Mouse (Mus musculus): ENCODE measurements around the gene Ccdc187. TPM values are rescaled to one million over a fixed set of nuclear protein-coding genes. Genes with fewer than 3 reads are reported as not detected.

The Ccdc187 gene
- polyA plus RNA-seq (2015; fragmentation: Illumina TruSeq; extraction: RNeasy Lipid Tissue Mini Kit (QIAGEN cat#74804); ENCODE audit: low read depth, low replicate concordance): 2.7 TPM

GRCm38 (mm10) chr2:26294457-26294856 lies at the start of gene Ccdc187:
Ccdc187 (minus strand) TSS chr2:26294557.

GRCm38 (mm10) chr2:26315072-26315924 lies 20.9 kb upstream of the Ccdc187 start, which contains the start of gene Gpsm1:
Gpsm1 (plus strand) TSS chr2:26315515.

GRCm38 (mm10) chr2:26237290-26237782 lies 57.0 kb downstream of the Ccdc187 start, which contains the start of gene Qsox2:
Qsox2 (minus strand) TSS chr2:26237525.

GRCm38 (mm10) chr2:26208126-26208789 lies 86.1 kb downstream of the Ccdc187 start, which contains the start of gene Lhx3:
Lhx3 (minus strand) TSS chr2:26208289.

Other genes with a start within 250 kb of the Ccdc187 start
- gene Nacc2, start 171.3 kb downstream of the Ccdc187 start, polyA plus RNA-seq (2015; fragmentation: Illumina TruSeq; extraction: RNeasy Lipid Tissue Mini Kit (QIAGEN cat#74804); ENCODE audit: low read depth, low replicate concordance): 55.2 TPM
- gene Lhx3, start 86.3 kb downstream of the Ccdc187 start, polyA plus RNA-seq (2015; fragmentation: Illumina TruSeq; extraction: RNeasy Lipid Tissue Mini Kit (QIAGEN cat#74804); ENCODE audit: low read depth, low replicate concordance): 0.30 TPM
- 18.2 TPM for gene Qsox2, start 57.0 kb downstream of the Ccdc187 start, polyA plus RNA-seq (2015; fragmentation: Illumina TruSeq; extraction: RNeasy Lipid Tissue Mini Kit (QIAGEN cat#74804); ENCODE audit: low read depth, low replicate concordance)
- 41.0 TPM for gene Gpsm1, start 21.0 kb upstream of the Ccdc187 start, polyA plus RNA-seq (2015; fragmentation: Illumina TruSeq; extraction: RNeasy Lipid Tissue Mini Kit (QIAGEN cat#74804); ENCODE audit: low read depth, low replicate concordance)
- gene Dnlz, start 57.6 kb upstream of the Ccdc187 start, polyA plus RNA-seq (2015; fragmentation: Illumina TruSeq; extraction: RNeasy Lipid Tissue Mini Kit (QIAGEN cat#74804); ENCODE audit: low read depth, low replicate concordance): 30.2 TPM
- gene Card9, start 66.4 kb upstream of the Ccdc187 start, polyA plus RNA-seq (2015; fragmentation: Illumina TruSeq; extraction: RNeasy Lipid Tissue Mini Kit (QIAGEN cat#74804); ENCODE audit: low read depth, low replicate concordance): 2.3 TPM
- 45.4 TPM for gene Snapc4, start 86.1 kb upstream of the Ccdc187 start, polyA plus RNA-seq (2015; fragmentation: Illumina TruSeq; extraction: RNeasy Lipid Tissue Mini Kit (QIAGEN cat#74804); ENCODE audit: low read depth, low replicate concordance)
- gene Entr1, start 94.8 kb upstream of the Ccdc187 start, polyA plus RNA-seq (2015; fragmentation: Illumina TruSeq; extraction: RNeasy Lipid Tissue Mini Kit (QIAGEN cat#74804); ENCODE audit: low read depth, low replicate concordance): 131 TPM
- gene Pmpca, start 94.8 kb upstream of the Ccdc187 start, polyA plus RNA-seq (2015; fragmentation: Illumina TruSeq; extraction: RNeasy Lipid Tissue Mini Kit (QIAGEN cat#74804); ENCODE audit: low read depth, low replicate concordance): 81.1 TPM
- 18.1 TPM for gene Inpp5e, start 114.6 kb upstream of the Ccdc187 start, polyA plus RNA-seq (2015; fragmentation: Illumina TruSeq; extraction: RNeasy Lipid Tissue Mini Kit (QIAGEN cat#74804); ENCODE audit: low read depth, low replicate concordance)
- gene Sec16a, start 150.7 kb upstream of the Ccdc187 start, polyA plus RNA-seq (2015; fragmentation: Illumina TruSeq; extraction: RNeasy Lipid Tissue Mini Kit (QIAGEN cat#74804); ENCODE audit: low read depth, low replicate concordance): 26.0 TPM
- gene Notch1, start 222.1 kb upstream of the Ccdc187 start, polyA plus RNA-seq (2015; fragmentation: Illumina TruSeq; extraction: RNeasy Lipid Tissue Mini Kit (QIAGEN cat#74804); ENCODE audit: low read depth, low replicate concordance): 7.8 TPM

All from brain, adult 10 weeks (tissue).